Mouse (Mus musculus) kidney, postnatal 14 days (tissue): ENCODE measurements around the gene Atg4a.
A peak's percentile ranks its signal among the peaks of the same experiment; 100 is the strongest.

ENCODE experiments used
- DNase-seq: peaks from one replicate; pipeline ENCODE4 v3.0.0; 2022; ENCODE audit warnings: mixed read lengths

Atg4a gene

DNA sequence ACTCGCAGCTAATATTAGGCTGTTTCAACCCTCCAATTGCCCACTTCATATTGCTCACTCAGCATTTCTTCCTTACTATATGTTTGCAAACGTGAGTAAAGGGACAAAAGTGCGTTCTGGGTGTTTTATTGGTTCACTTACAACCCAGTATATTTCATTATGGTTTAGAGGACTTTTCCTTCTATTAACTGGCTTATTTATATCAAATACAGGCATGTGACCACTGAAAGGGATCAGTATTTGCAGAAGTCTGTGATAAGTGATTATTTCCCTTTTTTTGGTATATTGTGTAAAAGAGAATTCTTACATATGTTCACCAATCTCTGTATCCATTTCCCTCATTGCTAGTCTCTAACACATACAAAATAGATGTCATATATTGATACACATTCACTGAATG is 203.7 kb downstream of the Atg4a start:
- DNase-seq, result no peak

DNA sequence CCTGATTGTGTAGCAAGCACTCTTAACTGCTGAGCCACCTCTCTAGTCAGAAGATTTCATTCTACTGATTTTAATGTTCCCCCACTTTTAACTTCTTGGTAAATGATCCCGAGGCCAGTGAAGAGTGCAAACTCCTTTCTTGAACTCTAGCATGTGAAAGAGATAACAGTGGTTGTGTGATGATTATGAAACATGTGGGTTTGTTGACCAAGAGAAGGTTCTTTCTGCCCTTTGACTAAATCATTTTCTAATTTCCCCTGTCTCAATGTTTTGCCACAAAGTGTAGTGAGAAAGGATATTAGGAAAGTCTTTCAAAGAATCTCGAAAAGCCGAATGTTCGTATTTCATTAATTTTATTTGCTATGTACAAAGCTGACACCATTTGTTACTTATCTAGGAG is 208.4 kb downstream of the Atg4a start:
- DNase-seq, result no peak

- peak; percentile 25 for DNase-seq
These were observed 218.6 kb downstream of the Atg4a start for GRCm38 (mm10) chrX:141175353-141175752.

DNA sequence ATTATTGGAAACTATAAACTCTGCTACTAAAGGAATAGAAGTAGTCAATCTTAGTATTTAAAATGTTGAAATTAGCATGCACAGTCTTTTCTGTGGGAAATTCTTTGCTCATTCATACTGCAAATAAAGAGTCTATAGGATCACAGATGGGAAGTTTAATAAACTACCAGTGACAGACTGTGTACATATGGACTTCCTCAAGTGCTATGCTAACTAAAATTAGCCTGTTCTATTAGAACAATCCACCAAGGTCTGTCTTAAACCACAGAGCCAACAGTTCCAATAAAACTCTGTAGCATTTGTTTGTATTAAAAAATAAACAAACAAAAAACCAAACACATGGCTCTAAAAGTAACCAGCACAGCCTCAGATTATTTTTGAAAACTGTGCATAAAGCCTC is 238.3 kb downstream of the Atg4a start:
- DNase-seq, result no peak

GRCm38 (mm10) chrX:141198993-141199392 is 242.3 kb downstream of the Atg4a start:
- DNase-seq, result no peak

DNA sequence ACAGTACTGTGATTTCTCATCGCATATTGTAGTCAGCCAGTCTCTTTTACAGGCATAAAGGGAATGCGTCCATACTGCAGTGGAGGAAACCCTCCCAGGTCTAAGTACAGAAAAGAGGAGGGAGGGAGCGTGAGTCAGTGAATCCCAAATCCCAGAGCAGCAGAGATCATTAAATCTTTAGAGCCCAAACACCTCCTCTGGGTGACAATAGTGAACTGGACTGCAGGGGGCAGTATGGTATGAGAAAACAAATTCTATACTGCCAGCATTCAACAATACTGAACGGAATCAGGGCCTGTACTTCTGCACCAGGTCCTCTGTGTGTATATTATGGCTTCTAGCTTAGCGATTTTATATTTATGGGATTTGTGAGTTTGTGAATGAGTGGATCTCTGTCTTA is 256.1 kb downstream of the Atg4a start:
- DNase-seq, result peak; percentile 44
